Mouse (Mus musculus) neutrophil, adult 5-6 weeks (primary cell): ENCODE data around the gene Chn2. TPM values are rescaled to one million over a fixed set of nuclear protein-coding genes. Genes with fewer than 3 reads are reported as not detected.

Source experiments
- ATAC-seq: fragments of 151-379, 151-347 bp; 2 replicates; pipeline ENCODE4 v1.8.0; 2017; ENCODE audit warnings: mild to moderate bottlenecking, moderate TSS enrichment; ENCODE audit not compliant: insufficient number of reproducible peaks, poor library complexity, low FRiP score, severe bottlenecking; ENCODE audit errors: extremely low read depth
- total RNA-seq: library from RNA; stranded (forward); fragments of 200-1000 nt; gene quantifications from 2 replicates; pipeline ENCODE4 v1.2.3, GENCODE M21; 2017

Gene Chn2
- total RNA-seq, 1 experiment from 2014 or later: 6.4 TPM

- no peak for ATAC-seq
These were observed 24.5 kb downstream of the Chn2 start for GRCm38 (mm10) chr6:54063878-54064277.

GRCm38 (mm10) chr6:54067380-54067779 is 28.0 kb downstream of the Chn2 start:
- ATAC-seq: no peak

- no peak for ATAC-seq
These were observed 29.5 kb downstream of the Chn2 start for GRCm38 (mm10) chr6:54068882-54069281.

GRCm38 (mm10) chr6:54070736-54071135 is 31.4 kb downstream of the Chn2 start:
- no peak for ATAC-seq

- ATAC-seq: no peak
These were observed 32.1 kb downstream of the Chn2 start for GRCm38 (mm10) chr6:54071478-54071877.

GRCm38 (mm10) chr6:54074454-54074853 is 35.1 kb downstream of the Chn2 start:
- ATAC-seq: no peak

- ATAC-seq: no peak
These were observed 36.1 kb downstream of the Chn2 start for GRCm38 (mm10) chr6:54075419-54075818.

- no peak for ATAC-seq
These were observed 37.3 kb downstream of the Chn2 start for GRCm38 (mm10) chr6:54076625-54077024.

- no peak for ATAC-seq
These were observed 38.9 kb downstream of the Chn2 start for GRCm38 (mm10) chr6:54078269-54078668.

- ATAC-seq: no peak
These were observed 40.5 kb downstream of the Chn2 start for GRCm38 (mm10) chr6:54079881-54080280.

- ATAC-seq: no peak
These were observed 41.3 kb downstream of the Chn2 start for GRCm38 (mm10) chr6:54080518-54081285.

- peak; percentile 77 for ATAC-seq
These were observed 43.2 kb downstream of the Chn2 start for GRCm38 (mm10) chr6:54082576-54082975.

GRCm38 (mm10) chr6:54084046-54084445 is 44.7 kb downstream of the Chn2 start:
- no peak for ATAC-seq

- ATAC-seq: no peak
These were observed 45.7 kb downstream of the Chn2 start for GRCm38 (mm10) chr6:54085009-54085408.

- ATAC-seq: no peak
These were observed 48.8 kb downstream of the Chn2 start for GRCm38 (mm10) chr6:54088168-54088567.

- ATAC-seq: no peak
These were observed 51.5 kb downstream of the Chn2 start for GRCm38 (mm10) chr6:54090822-54091221.

- ATAC-seq: no peak
These were observed 53.6 kb downstream of the Chn2 start for GRCm38 (mm10) chr6:54092920-54093319.

GRCm38 (mm10) chr6:54096147-54096761 is 56.9 kb downstream of the Chn2 start:
- ATAC-seq: no peak

- ATAC-seq: no peak
These were observed 57.5 kb downstream of the Chn2 start for GRCm38 (mm10) chr6:54096836-54097235.

GRCm38 (mm10) chr6:54098339-54098738 is 59.0 kb downstream of the Chn2 start:
- ATAC-seq: no peak

- ATAC-seq: no peak
These were observed 60.3 kb downstream of the Chn2 start for GRCm38 (mm10) chr6:54099659-54100058.
